Mouse (Mus musculus): ENCODE data around the gene Ccdc172. TPM values are rescaled to one million over a fixed set of nuclear protein-coding genes. Genes with fewer than 3 reads are reported as not detected.

Ccdc172 gene
- polyA plus RNA-seq (2012; rRNA removed): not detected in 2 replicates
- polyA plus RNA-seq (2014; fragmentation: Nextera tagmentation; extraction: Ambion mirVana): not detected in 2 replicates

- H3K9ac ChIP-seq (ENCODE audit: low read depth, low read length, severe bottlenecking): no peak within 1 kb of the TSS
- H3K27ac ChIP-seq (replicated peaks; ENCODE audit: low read depth, low read length): no peak within 1 kb of the TSS
- TF ChIP-seq POLR2A (IDR thresholded peaks at IDR 0.05; ENCODE audit: borderline replicate concordance, extremely low read depth, insufficient read depth, insufficient read length): no peak
- no peaks in the 10 kb centered on the region for H3K36me3 ChIP-seq (ENCODE audit: control insufficient read depth, insufficient read depth, low read length)
- ATAC-seq (ENCODE audit: low FRiP score, low read depth) (no peak), DNase-seq (ENCODE audit: low spot score) (no peak)
- no peaks in the 10 kb centered on the region for H3K4me1 ChIP-seq (ENCODE audit: control insufficient read depth, insufficient read depth, low read length)
- H3K4me2 ChIP-seq (replicated peaks; ENCODE audit: low read depth, low read length, severe bottlenecking): no peak within 1 kb of the TSS
- WGBS: 94% methylated on average over 17 of the region's 17 CpGs
- no peak within 1 kb of the TSS for H3K4me3 ChIP-seq (replicated peaks; ENCODE audit: low read length)
- no peaks in the 10 kb centered on the region for H3K27me3 ChIP-seq (ENCODE audit: control insufficient read depth, insufficient read depth, low read length)
- H3K9me3 ChIP-seq (ENCODE audit: control insufficient read depth, low read length): no peaks in the 10 kb centered on the region
Measured at GRCm38 (mm10) chr19:58511818-58512217, at the start of gene Ccdc172. Gene Ccdc172 (plus strand): TSS chr19:58511993.

GRCm38 (mm10) chr19:58463755-58464154, 48.0 kb upstream of the Ccdc172 start:
- ATAC-seq (ENCODE audit: low FRiP score, low read depth) (no peak), DNase-seq (ENCODE audit: low spot score) (no peak)
- no peak for TF ChIP-seq POLR2A (IDR thresholded peaks at IDR 0.05; ENCODE audit: borderline replicate concordance, extremely low read depth, insufficient read depth, insufficient read length)
- Histone ChIP-seq H3K4me2 (replicated peaks; ENCODE audit: low read depth, low read length, severe bottlenecking) (no peak overlapping the region), H3K36me3 (ENCODE audit: control insufficient read depth, insufficient read depth, low read length) (no peaks in the 10 kb centered on the region), H3K27ac (replicated peaks; ENCODE audit: low read depth, low read length) (no peak overlapping the region), H3K4me1 (ENCODE audit: control insufficient read depth, insufficient read depth, low read length) (peaks cover 7% of the 10 kb centered on the region), H3K9me3 (ENCODE audit: control insufficient read depth, low read length) (no peaks in the 10 kb centered on the region), H3K27me3 (ENCODE audit: control insufficient read depth, insufficient read depth, low read length) (no peaks in the 10 kb centered on the region), H3K4me3 (replicated peaks; ENCODE audit: low read length) (no peak overlapping the region), H3K9ac (ENCODE audit: low read depth, low read length, severe bottlenecking) (no peak overlapping the region)
- WGBS: 32% methylated on average over 3 of the region's 3 CpGs

- no peak for TF ChIP-seq POLR2A (IDR thresholded peaks at IDR 0.05; ENCODE audit: borderline replicate concordance, extremely low read depth, insufficient read depth, insufficient read length)
- Histone ChIP-seq H3K9me3 (ENCODE audit: control insufficient read depth, low read length) (no peaks in the 10 kb centered on the region), H3K27me3 (ENCODE audit: control insufficient read depth, insufficient read depth, low read length) (no peaks in the 10 kb centered on the region), H3K9ac (ENCODE audit: low read depth, low read length, severe bottlenecking) (no peak overlapping the region), H3K4me3 (replicated peaks; ENCODE audit: low read length) (no peak overlapping the region), H3K4me2 (replicated peaks; ENCODE audit: low read depth, low read length, severe bottlenecking) (no peak overlapping the region), H3K36me3 (ENCODE audit: control insufficient read depth, insufficient read depth, low read length) (no peaks in the 10 kb centered on the region), H3K27ac (replicated peaks; ENCODE audit: low read depth, low read length) (no peak overlapping the region), H3K4me1 (ENCODE audit: control insufficient read depth, insufficient read depth, low read length) (peaks cover 10% of the 10 kb centered on the region)
- DNase-seq (ENCODE audit: low spot score) (no peak), ATAC-seq (ENCODE audit: low FRiP score, low read depth) (no peak)
- 16% methylated on average over 2 of the region's 2 CpGs for WGBS
Measured at GRCm38 (mm10) chr19:58468331-58468730, 43.5 kb upstream of the Ccdc172 start.

DNA sequence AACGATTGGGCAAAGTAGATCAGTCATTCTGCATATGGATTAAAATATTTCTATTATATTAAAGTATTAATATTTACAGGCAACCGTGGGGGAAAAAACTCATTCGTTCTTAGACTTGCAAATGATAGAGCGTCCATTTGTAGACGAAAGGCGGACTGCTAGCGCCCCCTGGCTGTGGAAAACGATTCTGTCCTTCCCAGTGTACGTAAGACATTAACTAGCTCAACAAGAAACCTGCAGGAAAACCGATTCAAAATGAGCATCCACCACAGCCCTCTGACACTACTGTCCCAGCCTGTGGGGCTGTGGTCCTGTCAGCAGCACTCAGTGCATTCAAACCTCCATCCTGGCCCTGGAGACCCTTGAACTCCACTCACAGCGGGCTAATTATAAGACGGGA, 42.4 kb upstream of the Ccdc172 start:
- ATAC-seq (ENCODE audit: low FRiP score, low read depth) (peak; percentile 70; the same call in 1 of the 2 replicates), DNase-seq (ENCODE audit: low spot score) (peak; percentile 89)
- no peaks in the 10 kb centered on the region for H3K36me3 ChIP-seq (ENCODE audit: control insufficient read depth, insufficient read depth, low read length)
- H3K27ac ChIP-seq (replicated peaks; ENCODE audit: low read depth, low read length): no peak overlapping the region
- no peak overlapping the region for H3K4me2 ChIP-seq (replicated peaks; ENCODE audit: low read depth, low read length, severe bottlenecking)
- no peaks in the 10 kb centered on the region for H3K9me3 ChIP-seq (ENCODE audit: control insufficient read depth, low read length)
- no peak for TF ChIP-seq POLR2A (IDR thresholded peaks at IDR 0.05; ENCODE audit: borderline replicate concordance, extremely low read depth, insufficient read depth, insufficient read length)
- peaks cover 10% of the 10 kb centered on the region for H3K4me1 ChIP-seq (ENCODE audit: control insufficient read depth, insufficient read depth, low read length)
- no peak overlapping the region for H3K9ac ChIP-seq (ENCODE audit: low read depth, low read length, severe bottlenecking)
- 18% methylated on average over 12 of the region's 12 CpGs for WGBS
- no peaks in the 10 kb centered on the region for H3K27me3 ChIP-seq (ENCODE audit: control insufficient read depth, insufficient read depth, low read length)
- H3K4me3 ChIP-seq (replicated peaks; ENCODE audit: low read length): no peak overlapping the region

DNA sequence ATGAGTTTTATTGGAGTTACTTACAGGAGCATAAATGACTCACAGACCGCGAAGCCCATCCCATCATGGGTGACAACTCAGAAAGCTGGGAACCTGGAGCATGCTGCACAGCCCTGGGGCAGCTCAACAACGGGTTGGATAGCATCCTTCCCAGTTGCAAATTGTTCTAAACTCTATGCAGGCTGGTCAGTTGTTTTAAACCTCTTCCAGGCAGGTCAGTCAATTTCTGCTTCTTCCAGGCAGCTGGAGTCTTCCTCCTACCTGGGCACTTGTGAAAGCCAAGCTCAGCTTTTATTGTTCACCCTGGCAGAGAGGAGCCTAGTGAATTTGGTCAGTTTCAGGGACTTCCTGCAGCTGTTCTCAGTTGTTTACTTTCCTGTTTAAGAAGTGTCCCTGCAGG, 37.5 kb upstream of the Ccdc172 start:
- no peak for DNase-seq (ENCODE audit: low spot score)
- H3K4me1 ChIP-seq (ENCODE audit: control insufficient read depth, insufficient read depth, low read length): no peaks in the 10 kb centered on the region
- no peak overlapping the region for H3K4me3 ChIP-seq (replicated peaks; ENCODE audit: low read length)
- no peaks in the 10 kb centered on the region for H3K9me3 ChIP-seq (ENCODE audit: control insufficient read depth, low read length)
- TF ChIP-seq POLR2A (IDR thresholded peaks at IDR 0.05; ENCODE audit: borderline replicate concordance, extremely low read depth, insufficient read depth, insufficient read length): no peak
- no peak overlapping the region for H3K4me2 ChIP-seq (replicated peaks; ENCODE audit: low read depth, low read length, severe bottlenecking)
- 87% methylated on average over 3 of the region's 3 CpGs for WGBS
- H3K27ac ChIP-seq (replicated peaks; ENCODE audit: low read depth, low read length): no peak overlapping the region
- ATAC-seq (ENCODE audit: low FRiP score, low read depth): no peak
- H3K36me3 ChIP-seq (ENCODE audit: control insufficient read depth, insufficient read depth, low read length): no peaks in the 10 kb centered on the region
- H3K9ac ChIP-seq (ENCODE audit: low read depth, low read length, severe bottlenecking): no peak overlapping the region
- H3K27me3 ChIP-seq (ENCODE audit: control insufficient read depth, insufficient read depth, low read length): no peaks in the 10 kb centered on the region
